Mouse (Mus musculus): ENCODE measurements around the gene Nufip2.
A peak's percentile ranks its signal among the peaks of the same experiment; 100 is the strongest.
"Not testable (repeated sequence)": the region's sequence is repeated elsewhere in the genome, so short reads cannot be mapped to it uniquely, and the experiment has no call there.

The Nufip2 gene

DNA sequence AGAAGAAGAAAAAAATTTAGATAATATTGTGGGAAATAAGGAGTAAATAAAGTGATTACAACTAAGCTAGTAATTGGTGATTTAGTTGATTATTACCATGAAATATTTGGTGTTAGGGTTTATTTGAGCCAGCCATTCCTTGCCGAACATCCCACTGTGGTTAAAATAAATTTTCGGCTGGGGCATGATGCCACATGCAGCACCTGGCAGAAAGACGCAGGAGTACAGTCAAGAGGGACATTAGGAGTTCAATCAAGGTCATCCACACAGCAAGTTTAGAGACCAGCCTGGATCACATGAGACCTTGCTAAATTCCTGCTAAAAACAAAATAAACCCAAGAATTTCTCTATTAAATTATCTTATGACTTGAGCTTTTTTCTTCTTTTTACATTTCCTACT, 23.1 kb downstream of the Nufip2 start:
- no peak for DNase-seq (ENCODE audit: low spot score in 2 of 2)

DNA sequence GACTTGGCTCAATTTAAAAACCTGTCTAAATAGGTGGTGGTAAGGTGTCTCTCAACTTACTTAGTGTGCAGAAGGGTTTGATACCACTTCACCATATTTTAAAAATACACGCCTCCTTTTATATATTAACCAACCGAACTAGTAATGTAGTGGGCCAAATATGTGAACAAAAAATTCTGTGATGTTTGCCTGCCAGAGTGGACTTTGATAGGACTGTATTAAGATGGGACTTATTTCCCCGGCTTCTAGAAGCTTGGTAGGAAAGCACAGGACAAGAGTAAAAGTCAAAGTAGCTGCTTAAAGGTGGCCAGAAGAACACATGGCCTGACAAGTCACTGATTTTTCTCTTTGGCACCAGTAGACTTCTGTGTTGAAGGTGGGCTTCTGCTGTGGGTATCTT, 27.8 kb downstream of the Nufip2 start:
- no peak for DNase-seq (ENCODE audit: low spot score in 2 of 2)

DNA sequence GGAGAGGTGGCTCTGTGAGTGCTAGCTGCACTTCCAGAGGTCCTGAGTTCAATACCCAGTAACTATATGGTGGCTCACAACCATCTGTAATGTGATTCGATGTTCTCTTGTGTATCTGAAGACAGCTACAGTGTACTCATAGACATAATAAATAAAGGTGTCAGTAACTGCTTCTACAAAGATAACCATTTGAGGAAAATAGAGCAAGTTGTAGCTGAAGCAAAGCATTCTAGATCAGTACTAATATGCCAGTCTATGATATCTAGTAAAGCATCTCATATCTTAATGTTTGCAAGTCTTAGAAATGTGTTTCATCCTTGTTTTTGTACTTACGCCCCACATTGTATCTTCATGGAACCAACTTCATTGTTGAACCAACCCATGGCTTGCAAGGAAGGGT, 33.1 kb downstream of the Nufip2 start:
- DNase-seq (ENCODE audit: low spot score in 2 of 2): no peak

DNA sequence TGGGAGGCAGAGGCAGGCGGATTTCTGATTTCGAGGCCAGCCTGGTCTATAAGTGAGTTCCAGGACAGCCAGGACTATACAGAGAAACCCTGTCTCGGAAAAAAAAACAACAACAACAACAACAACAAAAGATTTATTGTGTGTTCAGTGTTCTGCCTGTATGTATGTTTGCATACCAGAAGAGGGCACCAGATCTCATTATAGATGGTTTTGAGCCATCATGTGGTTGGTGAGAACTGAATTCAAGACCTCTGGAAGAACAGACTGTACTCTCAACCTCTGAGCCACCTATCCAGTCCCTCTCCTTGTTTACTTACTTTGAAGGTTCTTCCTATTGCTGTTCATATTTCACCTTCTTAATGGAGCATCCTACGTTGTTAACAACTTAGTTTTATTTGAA, 35.4 kb downstream of the Nufip2 start:
- DNase-seq (ENCODE audit: low spot score in 2 of 2): no peak

DNA sequence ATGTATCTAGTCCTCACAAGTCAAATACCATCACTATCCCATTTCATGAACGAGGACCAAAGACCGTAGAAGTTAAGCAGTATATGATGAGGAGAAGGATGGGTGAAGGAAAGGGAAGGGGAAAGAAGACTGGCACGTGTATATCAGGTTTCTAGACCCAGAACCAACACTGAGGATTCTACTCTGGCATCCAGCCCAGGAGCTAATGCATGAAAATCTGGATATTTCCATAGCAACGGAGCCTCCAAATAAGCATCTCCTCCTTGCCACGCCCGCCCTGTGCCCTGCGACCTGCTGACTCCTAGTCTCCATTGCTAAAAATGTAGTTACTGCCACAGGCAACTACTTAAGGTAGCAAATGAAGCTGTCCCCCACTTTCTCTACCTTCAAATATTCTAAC, 38.8 kb downstream of the Nufip2 start:
- no peak for DNase-seq (ENCODE audit: low spot score in 2 of 2)

DNA sequence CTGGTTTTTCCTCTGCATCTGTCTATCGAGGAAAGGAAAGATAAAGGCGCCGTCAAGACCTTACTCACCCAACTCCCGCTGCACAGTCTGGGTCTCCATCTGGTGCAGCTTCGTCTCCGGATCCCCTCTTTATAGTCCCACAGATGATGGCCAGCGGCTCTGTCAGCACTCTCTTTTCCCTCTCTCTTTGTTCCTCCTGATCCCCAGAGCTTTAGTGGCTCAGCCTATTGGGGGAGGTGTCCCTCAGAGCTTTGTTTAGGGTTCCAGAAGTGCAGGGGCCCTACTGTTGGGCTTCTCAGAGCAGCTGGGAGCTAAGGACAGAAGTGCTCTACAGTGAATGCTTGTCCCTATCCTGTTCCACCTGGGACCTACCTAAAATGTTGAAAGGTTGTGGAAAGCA, 39.2 kb downstream of the Nufip2 start, which contains the start of gene Cryba1:
Gene Cryba1 (minus strand): TSS at position 101 of the 400 bp plus-strand sequence.
- DNase-seq (ENCODE audit: low spot score in 2 of 2): no peak

DNA sequence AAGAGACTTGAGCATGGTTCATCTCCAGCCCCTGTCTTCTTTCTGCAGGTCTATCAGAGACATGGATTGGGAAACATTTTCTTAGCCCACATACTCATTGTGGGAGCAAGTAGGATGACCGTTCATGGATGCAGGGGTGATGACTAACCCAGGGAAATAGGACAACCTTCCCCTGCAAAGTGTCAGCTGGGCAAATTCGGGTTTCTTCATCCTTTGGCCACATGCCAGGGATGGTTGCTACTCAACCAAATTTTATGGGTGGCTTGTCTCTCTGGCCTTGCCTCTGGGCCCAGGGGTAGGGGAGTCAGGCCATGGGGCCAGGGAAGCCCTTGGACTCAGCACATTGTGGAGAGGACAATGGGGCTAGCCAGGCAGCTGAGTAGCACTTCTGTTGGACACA, 42.6 kb downstream of the Nufip2 start:
- no peak for DNase-seq (ENCODE audit: low spot score in 2 of 2)

DNA sequence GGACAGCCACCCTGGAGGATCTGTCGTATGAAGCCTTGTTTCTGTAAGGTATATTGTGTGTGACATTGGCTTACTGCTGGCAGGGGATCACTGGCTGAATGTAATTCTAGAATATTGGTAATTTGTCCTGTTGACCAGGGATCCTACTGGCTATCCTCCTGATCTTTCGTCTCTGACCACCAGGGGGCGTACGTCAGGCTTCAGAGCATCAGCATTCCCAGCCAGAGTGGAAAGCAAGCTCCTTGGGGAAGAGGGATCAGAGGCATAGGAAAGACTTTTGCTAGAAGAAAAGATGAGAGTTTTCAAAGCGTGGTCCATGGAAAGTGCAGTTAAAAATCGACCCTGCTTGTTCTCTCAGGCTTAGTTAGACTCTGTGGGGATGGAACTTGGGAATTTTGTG, 51.3 kb downstream of the Nufip2 start:
- peak; percentile 69 to 82 for DNase-seq (ENCODE audit: low spot score in 2 of 2)

DNA sequence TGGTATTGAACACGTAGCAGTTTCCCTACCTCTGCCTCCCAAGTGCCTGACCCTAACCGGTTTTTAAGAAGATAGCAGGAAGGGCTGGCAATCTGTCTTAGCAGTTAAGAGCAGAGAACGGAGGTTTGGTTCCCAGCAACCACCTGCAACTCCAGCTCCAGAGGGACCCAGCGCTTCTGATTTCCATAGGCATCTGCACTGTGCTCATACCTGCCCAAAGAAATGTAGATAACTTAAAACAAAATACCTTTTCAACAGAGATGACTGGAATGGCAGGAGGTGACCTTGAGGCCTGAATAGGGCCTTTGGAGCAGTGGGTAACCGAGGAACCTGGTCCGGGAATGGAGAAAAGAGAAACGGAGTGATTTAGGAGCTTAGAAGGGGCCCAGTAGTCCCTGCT, 52.6 kb downstream of the Nufip2 start:
- DNase-seq (ENCODE audit: low spot score in 2 of 2): no peak

DNA sequence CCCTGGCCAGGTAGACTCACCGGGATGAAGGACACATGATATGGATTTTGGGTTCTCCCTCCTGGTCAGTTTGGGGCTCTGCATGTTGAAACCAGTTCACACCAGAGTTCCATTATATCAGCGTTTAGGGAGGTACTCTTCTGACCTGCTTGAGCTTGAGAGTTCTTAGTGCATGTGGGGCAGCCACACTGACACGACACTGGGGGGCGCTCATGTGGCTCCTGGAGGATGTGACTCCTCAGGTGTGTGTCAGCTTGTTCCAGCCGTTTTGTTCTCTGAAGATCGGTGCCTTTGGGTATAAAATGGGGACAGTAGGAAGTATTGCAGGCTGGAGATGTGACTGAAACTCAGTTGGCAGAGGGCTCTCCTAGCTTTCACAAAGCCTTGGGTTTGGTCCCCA, 58.0 kb downstream of the Nufip2 start:
- peak in 1 of 2 experiments; percentile 17 for DNase-seq (ENCODE audit: low spot score in 2 of 2)

DNA sequence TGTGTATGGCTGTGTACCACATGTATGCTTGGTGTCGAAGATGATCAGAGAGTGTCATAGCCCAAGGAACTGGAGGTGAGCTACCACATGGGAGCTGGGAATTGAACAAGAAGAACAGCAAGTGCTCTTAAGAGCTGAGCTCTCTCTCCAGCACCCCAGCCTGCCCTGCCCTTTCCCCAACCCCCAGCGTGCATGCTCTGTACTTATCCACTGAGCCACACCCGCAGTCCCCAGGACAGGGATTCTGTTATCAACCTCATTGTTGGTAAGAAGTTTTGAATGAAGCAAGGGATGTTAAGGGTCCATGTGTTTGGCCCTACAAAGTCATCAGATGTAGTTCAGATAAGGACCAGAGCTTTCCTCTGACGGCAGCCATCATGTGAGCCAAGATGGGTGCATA, 60.7 kb downstream of the Nufip2 start:
- DNase-seq (ENCODE audit: low spot score in 2 of 2): no peak

DNA sequence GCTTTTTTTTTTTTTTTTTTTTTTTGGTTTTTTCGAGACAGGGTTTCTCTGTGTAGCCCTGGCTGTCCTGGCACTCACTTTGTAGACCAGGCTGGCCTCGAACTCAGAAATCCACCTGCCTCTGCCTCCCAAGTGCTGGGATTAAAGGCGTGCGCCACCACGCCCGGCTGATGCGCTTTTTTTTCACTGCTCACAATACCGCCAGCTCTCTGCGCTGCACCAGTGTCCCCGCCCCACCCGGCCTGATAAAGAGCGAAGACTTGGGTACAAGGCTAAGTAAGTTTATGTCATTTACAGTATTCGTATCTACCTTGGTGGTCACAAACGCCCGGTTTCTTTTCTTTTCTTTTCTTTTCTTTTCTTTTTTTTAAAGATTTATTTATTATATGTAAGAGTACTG, 61.1 kb downstream of the Nufip2 start:
- not testable (repeated sequence) for DNase-seq (ENCODE audit: low spot score in 2 of 2)

DNA sequence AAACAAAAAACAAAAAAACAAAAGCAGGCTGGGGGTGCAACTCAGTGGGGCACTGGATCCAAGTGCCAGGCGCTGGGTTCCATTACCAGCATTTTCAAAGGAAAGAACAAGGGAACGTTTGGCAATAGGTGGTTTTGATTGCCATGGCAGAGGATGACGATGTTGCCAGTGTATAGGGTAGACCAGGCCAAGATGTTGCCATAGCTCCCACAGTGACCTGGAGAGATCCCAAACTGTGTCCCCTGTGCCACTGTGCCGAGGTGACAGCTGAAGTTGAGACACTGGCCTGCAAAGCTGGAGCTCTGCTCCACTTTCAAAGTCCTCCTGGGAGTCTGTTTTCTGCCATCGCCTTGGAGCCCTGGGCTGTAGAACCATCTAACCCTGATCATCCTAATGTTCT, 63.0 kb downstream of the Nufip2 start:
- DNase-seq (ENCODE audit: low spot score in 2 of 2): no peak

DNA sequence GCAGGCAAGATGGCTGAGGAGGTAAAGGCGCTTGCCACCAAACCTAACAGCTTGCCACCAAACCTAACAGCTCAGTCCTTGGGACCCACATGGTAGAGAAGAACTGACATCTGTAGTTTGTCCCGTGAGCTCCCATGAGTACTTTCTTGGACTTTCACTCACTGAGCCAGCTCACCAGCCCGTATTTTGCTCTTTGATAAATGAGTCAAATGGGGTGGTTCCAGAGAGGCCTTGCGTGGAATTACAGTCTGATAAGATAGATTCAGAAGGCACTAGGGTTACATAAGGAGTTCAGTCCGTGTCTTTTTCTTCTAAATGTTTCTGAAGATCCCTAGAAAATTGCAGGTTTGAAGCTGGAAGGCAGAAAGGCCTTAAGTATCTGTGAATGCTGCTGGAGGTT, 66.6 kb downstream of the Nufip2 start:
- DNase-seq (ENCODE audit: low spot score in 2 of 2): no peak

DNA sequence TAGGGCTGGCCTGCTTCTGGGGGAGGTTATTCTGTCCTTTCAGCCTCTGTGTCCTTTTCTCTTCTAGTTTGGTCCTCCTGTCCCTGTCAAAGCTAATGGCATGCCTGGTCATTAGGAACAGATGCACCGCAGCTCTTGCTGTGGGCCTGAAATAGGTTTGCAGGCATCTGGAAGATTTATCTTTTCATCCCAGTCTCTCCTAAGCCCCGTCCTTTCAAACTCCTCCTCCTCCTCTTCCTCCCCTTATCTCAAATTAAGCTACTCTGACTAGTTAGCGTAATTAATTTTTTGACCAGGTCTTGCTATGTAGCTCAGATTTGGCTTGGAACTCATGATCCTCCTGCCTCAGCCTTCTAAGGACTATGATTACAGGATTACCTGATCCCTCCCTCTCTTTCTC, 67.5 kb downstream of the Nufip2 start:
- no peak for DNase-seq (ENCODE audit: low spot score in 2 of 2)

DNA sequence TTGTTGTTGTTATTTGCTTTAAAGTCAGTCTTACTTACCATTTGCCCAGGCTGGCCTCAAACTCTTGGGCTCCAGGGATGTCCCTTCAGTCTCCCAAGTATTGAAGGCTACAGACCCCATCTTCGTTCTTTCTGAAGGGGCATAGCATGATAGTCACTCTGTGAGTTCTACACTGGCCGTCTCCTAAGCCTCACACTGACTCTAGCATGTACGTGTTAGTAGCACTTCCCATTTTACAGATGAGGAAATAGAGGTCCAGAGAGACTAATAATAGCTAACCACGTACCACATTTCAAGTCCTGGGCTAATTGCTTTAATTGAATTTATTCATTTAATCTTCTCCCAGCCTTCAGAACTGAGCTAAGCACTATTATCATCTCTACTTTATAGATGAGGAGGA, 74.1 kb downstream of the Nufip2 start:
- DNase-seq (ENCODE audit: low spot score in 2 of 2): no peak

DNA sequence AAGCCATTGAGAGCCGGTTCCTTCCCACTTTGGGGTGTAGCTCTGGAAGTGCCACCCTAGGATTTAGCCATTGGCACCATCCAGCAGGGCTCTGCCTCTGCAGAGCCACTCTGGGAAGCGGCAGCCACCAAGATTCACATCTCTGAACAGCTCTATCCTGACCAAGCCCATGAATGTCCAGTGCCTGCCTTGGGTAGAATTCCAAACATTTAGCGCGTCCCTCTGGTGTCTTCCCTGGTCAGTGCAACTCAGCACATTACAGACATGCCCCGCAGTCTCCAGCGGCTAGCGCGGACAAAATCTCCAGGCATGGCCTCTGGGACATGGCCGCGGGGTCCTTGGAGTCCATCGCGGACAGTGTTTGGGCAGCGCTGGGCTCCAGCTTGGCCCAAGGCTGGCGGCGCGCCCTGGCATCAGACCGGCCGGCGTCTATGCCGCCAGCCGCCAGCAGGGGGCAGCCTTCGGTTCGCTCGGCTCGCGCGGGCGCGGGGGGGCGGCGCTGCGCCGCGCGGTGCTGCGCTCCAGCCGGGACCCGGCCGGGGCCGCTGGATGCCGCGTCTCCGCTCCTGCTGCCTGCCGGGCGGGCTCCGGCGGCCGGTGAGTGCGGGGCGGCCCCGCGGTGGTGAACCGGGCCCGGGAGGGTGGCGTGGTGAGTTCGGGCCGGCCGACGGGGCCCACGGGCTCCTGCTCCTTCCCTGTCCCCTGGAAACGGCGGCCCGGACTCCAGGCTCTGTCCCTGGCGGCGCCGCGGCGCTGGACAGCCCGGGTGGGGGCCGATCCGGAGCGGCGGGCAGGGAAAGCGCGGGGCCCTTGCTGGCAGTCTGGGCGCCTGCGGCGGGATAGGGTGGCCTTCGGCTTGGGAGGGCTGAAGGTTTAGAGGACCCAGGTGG, 77.1 kb downstream of the Nufip2 start, which contains the start of gene Myo18a:
Gene Myo18a (plus strand): TSS at position 464 of the 890 bp plus-strand sequence.
- peak; percentile 81 for DNase-seq (ENCODE audit: low spot score in 2 of 2)

DNA sequence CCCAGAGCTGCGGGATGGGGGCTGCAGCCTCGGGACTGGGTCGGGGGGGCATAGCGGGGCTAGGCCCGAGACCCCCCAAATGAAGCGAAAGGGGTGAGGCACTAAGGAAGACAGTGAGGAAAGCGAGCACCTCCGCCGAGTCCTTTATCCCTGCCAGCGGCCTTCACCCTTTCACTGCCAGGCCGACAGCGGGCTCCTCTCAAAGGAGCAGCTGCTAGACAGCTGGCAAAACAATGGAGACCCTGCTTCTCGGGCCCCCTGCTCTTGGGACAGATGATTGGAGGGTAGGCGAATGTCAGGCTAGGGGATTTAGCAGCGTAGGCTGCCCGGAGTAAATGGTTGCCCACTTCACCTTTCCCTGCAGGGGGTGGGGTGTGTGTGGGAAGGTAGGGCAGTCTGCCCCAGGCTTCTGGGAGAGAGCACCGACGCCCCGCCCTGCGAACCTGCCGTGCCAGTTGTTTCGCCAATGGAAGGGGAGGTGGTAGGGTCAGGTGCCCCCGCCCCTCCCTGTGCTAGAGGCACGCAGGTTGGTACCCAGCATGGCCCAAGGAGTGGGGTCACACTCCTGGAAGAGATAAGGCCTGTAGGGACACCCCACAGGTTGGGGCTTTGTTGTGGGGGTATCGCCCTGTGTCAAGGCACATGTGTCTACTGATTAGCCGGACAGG, 77.9 kb downstream of the Nufip2 start:
- peak; percentile 52 to 71 for DNase-seq (ENCODE audit: low spot score in 2 of 2)

DNA sequence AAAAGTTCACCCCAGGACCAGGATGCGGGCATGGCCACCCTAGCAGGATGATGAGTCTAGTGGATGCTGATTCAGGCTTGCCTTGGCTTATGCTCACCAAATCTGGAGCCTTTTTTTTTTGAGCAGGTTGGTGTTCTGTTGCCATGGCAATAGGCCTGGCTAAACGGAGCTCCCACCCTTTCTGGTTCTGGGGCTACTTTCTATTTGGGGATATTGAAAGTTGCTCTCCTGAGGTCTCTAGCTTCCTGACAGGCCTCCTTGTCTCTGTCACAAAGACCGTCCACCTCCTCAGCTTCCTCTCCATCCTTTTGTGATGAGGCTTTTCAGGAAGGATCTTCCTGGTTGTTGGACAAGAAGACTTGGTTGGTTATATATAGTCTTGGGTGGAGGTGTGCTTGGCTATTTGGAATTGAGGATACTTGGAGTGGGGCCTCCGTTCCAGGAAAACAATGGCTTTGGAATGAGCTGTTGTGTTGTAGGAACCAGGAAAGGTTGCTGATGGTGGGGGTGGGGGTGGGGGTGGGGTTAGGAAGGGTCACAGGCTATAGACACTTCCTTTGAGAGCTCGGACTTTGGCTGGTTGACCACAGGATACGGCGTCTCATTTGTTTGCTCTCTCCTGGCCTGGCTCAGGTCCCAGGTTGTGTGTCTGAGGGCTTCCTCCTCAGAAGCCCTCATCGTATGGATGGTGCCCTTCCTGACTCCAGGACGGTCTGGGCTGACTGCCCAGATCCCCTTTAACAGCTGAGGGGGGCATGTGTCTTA, 78.9 kb downstream of the Nufip2 start:
- DNase-seq (ENCODE audit: low spot score in 2 of 2): no peak

DNA sequence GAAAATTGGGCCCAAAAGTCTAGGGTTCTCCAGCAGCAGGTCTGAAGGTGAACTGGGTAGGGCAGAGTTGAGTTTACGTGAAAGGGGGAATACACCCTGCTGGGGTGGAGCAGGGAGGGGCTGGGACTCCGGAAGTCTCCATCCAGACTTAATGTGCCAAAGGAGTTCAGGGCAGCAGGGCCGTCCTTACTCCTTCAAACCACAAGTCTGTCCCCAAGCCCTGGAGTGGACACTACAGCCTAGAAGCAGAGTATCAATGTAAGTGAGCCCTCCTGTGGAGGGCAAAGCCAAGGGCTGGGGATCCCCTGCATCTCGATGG, 79.5 kb downstream of the Nufip2 start:
- DNase-seq (ENCODE audit: low spot score in 2 of 2): peak in 1 of 2 experiments; percentile 13

DNA sequence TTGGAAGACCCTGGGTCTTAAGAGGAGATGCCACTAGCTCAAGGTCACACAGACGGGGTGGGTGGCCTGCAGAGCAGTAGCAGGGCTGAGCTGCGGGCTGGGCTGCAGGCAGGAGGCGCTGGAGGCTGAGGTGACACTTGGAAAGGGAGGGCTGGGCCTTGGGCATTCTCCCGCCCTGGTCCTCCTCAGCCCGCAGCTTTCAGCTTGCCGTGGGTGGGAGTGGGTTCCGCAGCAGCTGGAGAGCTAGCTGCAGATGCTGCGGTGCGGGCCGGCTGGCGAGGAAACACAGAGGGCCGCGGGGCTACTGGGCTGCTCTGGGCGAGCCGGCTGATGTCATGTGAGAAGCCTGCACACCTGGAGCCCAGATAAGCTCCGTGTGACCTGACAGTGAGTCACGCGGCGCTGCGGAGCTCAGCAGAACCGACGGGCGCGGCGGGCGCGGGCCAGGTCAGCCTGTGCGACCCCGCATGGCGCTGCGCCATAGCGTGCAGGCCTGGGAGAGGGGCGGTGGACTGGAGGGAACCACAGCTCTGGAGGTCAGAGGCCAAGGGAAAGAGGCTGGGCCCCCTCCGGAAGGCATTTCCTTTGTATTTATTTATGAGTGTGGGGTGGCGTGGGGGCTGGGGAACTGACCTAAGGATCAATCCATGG, 80.5 kb downstream of the Nufip2 start:
- DNase-seq (ENCODE audit: low spot score in 2 of 2): peak in 1 of 2 experiments; percentile 55

DNA sequence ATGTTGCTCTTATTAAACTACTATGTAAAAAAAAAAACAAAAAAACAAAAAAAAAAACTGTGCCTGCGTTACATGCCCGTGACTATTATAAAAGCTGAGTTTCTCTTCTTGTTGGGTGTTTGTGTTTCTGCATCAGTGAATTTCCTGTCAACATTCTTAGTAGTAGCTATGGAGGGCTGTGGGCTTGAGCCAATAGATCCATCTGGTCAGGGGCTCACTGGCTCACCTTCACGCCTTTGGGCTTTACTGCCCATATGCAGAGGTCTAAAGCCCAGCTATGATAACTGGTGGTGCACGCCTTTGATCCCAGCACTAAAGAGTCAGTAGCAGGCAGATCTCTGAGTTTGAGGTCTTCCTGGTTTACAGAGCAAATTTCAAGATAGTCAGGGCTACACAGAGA, 83.5 kb downstream of the Nufip2 start:
- DNase-seq (ENCODE audit: low spot score in 2 of 2): no peak
